Mouse (Mus musculus): ENCODE measurements around the gene Slu7.

GRCm38 (mm10) chr11:43392757-43393156, 40.8 kb upstream of the Slu7 start:
- TF ChIP-seq POLR2A (IDR thresholded peaks at IDR 0.05; ENCODE audit: insufficient read depth, low read depth, low read length) = no peak
- no peak for TF ChIP-seq CTCF (IDR thresholded peaks at IDR 0.05)

All from heart, adult 2 months (tissue).